Mouse (Mus musculus): ENCODE measurements around the gene Mamdc4. TPM values are rescaled to one million over a fixed set of nuclear protein-coding genes. Genes with fewer than 3 reads are reported as not detected.

The Mamdc4 gene
- polyA plus RNA-seq, 1 experiment, result 1.0 TPM

GRCm38 (mm10) chr2:25602526-25602925 lies 27.9 kb upstream of the Mamdc4 start:
- Histone ChIP-seq H3K4me1 (ENCODE audit: control insufficient read depth, insufficient read depth, low read length) (0 out of 2 replicates have a peak, but pooled peaks cover 2% of the 10 kb centered on the region), H3K4me3 (ENCODE audit: insufficient read depth, low read length) (no peak overlapping the region), H3K27ac (ENCODE audit: insufficient read depth, low read length) (no peak overlapping the region)
- TF ChIP-seq CTCF (IDR thresholded peaks at IDR 0.05; ENCODE audit: borderline replicate concordance, insufficient read depth, low read length) (no peak), POLR2A (IDR thresholded peaks at IDR 0.05; ENCODE audit: low read depth, low read length) (no peak)

GRCm38 (mm10) chr2:25600037-25600436 lies 25.4 kb upstream of the Mamdc4 start:
- H3K4me1 ChIP-seq (ENCODE audit: control insufficient read depth, insufficient read depth, low read length), result 0 out of 2 replicates have a peak, but pooled peaks cover 2% of the 10 kb centered on the region
- TF ChIP-seq POLR2A (IDR thresholded peaks at IDR 0.05; ENCODE audit: low read depth, low read length) (no peak), CTCF (IDR thresholded peaks at IDR 0.05; ENCODE audit: borderline replicate concordance, insufficient read depth, low read length) (no peak)
- no peak overlapping the region for H3K4me3 ChIP-seq (ENCODE audit: insufficient read depth, low read length)
- no peak overlapping the region for H3K27ac ChIP-seq (ENCODE audit: insufficient read depth, low read length)

DNA sequence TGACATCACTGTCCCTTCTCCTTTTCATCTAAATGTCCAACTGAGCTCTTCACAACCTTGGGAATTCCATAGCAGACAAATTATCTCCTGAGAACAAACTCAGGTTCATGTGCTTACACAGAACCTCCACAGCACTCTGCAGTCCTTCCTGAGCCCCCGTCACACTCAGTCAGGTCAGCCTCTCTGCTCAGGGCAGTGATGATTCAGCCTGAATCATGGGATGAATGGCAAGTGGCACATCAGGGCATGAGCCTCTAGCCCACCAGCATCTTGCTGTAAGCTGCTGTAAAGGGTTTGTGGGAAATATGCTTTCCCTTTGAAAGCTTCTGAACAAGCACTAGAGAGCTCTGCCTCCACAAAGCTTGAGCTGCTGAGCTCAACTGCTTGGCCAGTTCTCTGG lies 24.1 kb upstream of the Mamdc4 start:
- Histone ChIP-seq H3K4me3 (ENCODE audit: insufficient read depth, low read length) (no peak overlapping the region), H3K4me1 (ENCODE audit: control insufficient read depth, insufficient read depth, low read length) (0 out of 2 replicates have a peak, but pooled peaks cover 2% of the 10 kb centered on the region), H3K27ac (ENCODE audit: insufficient read depth, low read length) (no peak overlapping the region)
- TF ChIP-seq CTCF (IDR thresholded peaks at IDR 0.05; ENCODE audit: borderline replicate concordance, insufficient read depth, low read length) (no peak), POLR2A (IDR thresholded peaks at IDR 0.05; ENCODE audit: low read depth, low read length) (no peak)

DNA sequence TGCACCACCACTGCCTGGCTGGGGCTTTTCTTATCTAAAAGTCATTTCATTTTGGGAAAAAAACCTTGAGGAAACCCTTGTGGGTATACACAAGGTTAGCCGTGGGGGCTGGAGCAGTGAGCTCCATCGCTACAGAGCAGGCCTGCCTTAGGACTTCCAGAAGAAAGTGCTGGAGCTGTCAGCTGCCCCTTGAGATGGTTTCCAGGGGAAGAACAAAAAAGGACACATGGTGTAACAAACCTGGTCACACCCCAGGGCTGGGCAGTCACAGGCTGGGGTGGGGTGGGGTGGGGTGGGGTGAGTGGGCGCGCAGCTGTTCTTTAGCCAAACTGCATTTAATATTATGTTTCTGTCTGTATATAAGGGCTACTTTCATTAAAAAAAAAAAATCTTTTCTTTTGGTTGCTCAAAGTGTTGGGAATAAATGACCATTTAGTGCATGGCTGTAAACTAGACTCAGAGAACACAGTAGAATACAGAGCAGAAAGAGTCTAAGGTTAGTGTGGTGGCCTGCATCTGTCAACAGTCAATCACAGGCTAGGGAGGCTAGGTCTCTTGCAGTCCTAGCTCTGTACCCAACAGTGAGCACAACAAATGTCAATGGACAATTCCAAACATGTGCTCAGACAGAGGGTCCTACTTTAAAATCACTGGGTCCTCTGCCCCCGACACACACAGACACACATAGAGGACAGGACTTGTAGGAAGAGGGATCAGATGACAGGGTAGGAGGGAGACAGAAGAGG lies 22.3 kb upstream of the Mamdc4 start:
- no peak for TF ChIP-seq CTCF (IDR thresholded peaks at IDR 0.05; ENCODE audit: borderline replicate concordance, insufficient read depth, low read length)
- no peak for TF ChIP-seq POLR2A (IDR thresholded peaks at IDR 0.05; ENCODE audit: low read depth, low read length)
- H3K4me1 ChIP-seq (ENCODE audit: control insufficient read depth, insufficient read depth, low read length), result 0 out of 2 replicates have a peak, but pooled peaks cover 2% of the 10 kb centered on the region
- no peak overlapping the region for H3K4me3 ChIP-seq (ENCODE audit: insufficient read depth, low read length)
- no peak overlapping the region for H3K27ac ChIP-seq (ENCODE audit: insufficient read depth, low read length)

- no peaks in the 10 kb centered on the region for H3K4me1 ChIP-seq (ENCODE audit: control insufficient read depth, insufficient read depth, low read length)
- no peak overlapping the region for H3K4me3 ChIP-seq (ENCODE audit: insufficient read depth, low read length)
- no peak overlapping the region for H3K27ac ChIP-seq (ENCODE audit: insufficient read depth, low read length)
- TF ChIP-seq POLR2A (IDR thresholded peaks at IDR 0.05; ENCODE audit: low read depth, low read length) (no peak), CTCF (IDR thresholded peaks at IDR 0.05; ENCODE audit: borderline replicate concordance, insufficient read depth, low read length) (no peak)
Measured at GRCm38 (mm10) chr2:25591863-25592262, 17.2 kb upstream of the Mamdc4 start.

- Histone ChIP-seq H3K4me3 (ENCODE audit: insufficient read depth, low read length) (no peak overlapping the region), H3K27ac (ENCODE audit: insufficient read depth, low read length) (no peak overlapping the region), H3K4me1 (ENCODE audit: control insufficient read depth, insufficient read depth, low read length) (no peaks in the 10 kb centered on the region)
- no peak for TF ChIP-seq CTCF (IDR thresholded peaks at IDR 0.05; ENCODE audit: borderline replicate concordance, insufficient read depth, low read length)
- TF ChIP-seq POLR2A (IDR thresholded peaks at IDR 0.05; ENCODE audit: low read depth, low read length), result no peak
Measured at GRCm38 (mm10) chr2:25588227-25588907, 13.7 kb upstream of the Mamdc4 start.

DNA sequence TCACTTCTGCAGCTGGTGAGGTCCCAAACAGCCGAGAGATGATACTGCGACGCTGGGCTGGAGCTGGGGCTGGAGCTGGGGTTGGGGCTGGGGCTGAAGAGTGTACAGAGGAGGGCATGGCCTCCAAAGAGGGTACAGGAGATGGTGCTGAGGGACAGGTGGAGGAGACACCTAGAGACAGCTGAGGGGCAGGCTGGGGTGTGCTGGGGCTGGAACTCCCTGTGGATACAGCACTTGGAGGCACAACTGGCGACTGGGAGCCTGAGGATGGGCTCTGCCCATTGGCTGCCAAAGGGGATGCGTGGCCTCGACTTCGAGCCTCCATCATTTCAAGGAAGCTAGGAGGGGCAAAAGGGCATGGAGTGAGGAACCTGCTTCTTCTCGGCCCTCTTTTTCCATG lies 12.6 kb upstream of the Mamdc4 start:
- no peak overlapping the region for H3K27ac ChIP-seq (ENCODE audit: insufficient read depth, low read length)
- TF ChIP-seq CTCF (IDR thresholded peaks at IDR 0.05; ENCODE audit: borderline replicate concordance, insufficient read depth, low read length) (no peak), POLR2A (IDR thresholded peaks at IDR 0.05; ENCODE audit: low read depth, low read length) (no peak)
- no peak overlapping the region for H3K4me3 ChIP-seq (ENCODE audit: insufficient read depth, low read length)
- H3K4me1 ChIP-seq (ENCODE audit: control insufficient read depth, insufficient read depth, low read length), result no peaks in the 10 kb centered on the region

GRCm38 (mm10) chr2:25585601-25586000 lies 11.0 kb upstream of the Mamdc4 start:
- TF ChIP-seq POLR2A (IDR thresholded peaks at IDR 0.05; ENCODE audit: low read depth, low read length), result no peak
- TF ChIP-seq CTCF (IDR thresholded peaks at IDR 0.05; ENCODE audit: borderline replicate concordance, insufficient read depth, low read length), result no peak
- H3K27ac ChIP-seq (ENCODE audit: insufficient read depth, low read length), result no peak overlapping the region
- H3K4me1 ChIP-seq (ENCODE audit: control insufficient read depth, insufficient read depth, low read length), result no peaks in the 10 kb centered on the region

DNA sequence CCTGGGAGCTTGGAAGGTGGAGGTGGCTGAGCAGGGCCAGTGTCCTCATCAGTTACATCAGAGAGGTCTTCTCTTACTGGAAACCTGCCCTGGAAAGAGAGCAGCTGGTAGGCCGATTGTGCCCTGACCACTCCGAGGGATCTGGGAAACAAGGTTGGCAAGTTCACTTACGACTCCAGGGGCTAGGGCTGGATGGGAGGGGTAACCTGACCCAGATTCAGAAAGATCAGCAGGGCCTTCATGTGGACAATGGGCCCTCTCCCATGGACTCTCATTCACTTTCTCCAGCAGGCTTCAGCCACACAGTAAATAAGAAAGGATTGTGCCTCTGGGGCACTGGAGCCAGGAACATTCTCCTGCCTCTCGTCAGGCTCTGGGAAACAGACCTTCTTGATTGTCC lies 10.2 kb upstream of the Mamdc4 start:
- no peak for TF ChIP-seq CTCF (IDR thresholded peaks at IDR 0.05; ENCODE audit: borderline replicate concordance, insufficient read depth, low read length)
- TF ChIP-seq POLR2A (IDR thresholded peaks at IDR 0.05; ENCODE audit: low read depth, low read length), result no peak
- H3K4me3 ChIP-seq (ENCODE audit: insufficient read depth, low read length), result no peak overlapping the region
- H3K4me1 ChIP-seq (ENCODE audit: control insufficient read depth, insufficient read depth, low read length), result no peaks in the 10 kb centered on the region
- no peak overlapping the region for H3K27ac ChIP-seq (ENCODE audit: insufficient read depth, low read length)

More at GRCm38 (mm10) chr2:25585601-25586000, 11.0 kb upstream of the Mamdc4 start:
- no peak overlapping the region for H3K4me3 ChIP-seq (ENCODE audit: insufficient read depth, low read length)

DNA sequence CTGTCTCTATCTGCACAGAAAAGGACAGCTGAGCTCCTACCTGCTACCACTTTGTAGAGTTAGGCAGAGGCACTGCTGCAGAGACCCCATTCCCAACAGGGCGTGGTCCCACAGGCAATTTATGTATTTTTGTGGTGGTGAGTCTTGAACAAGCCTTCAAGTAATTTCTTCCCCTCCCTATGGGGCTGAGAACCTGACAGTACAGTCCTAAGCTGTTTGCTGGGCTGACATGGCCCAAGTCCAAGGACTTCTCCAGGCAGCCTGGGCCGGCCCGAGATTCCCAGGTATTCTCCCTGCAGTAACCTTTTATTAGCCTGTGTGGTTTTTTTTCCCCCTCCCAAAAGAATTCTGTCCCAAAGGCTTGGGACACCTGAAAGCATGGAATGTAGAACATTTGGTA lies 9.5 kb upstream of the Mamdc4 start:
- no peak for TF ChIP-seq CTCF (IDR thresholded peaks at IDR 0.05; ENCODE audit: borderline replicate concordance, insufficient read depth, low read length)
- TF ChIP-seq POLR2A (IDR thresholded peaks at IDR 0.05; ENCODE audit: low read depth, low read length), result no peak
- H3K4me3 ChIP-seq (ENCODE audit: insufficient read depth, low read length), result no peak overlapping the region

More for the DNA sequence above, 9.5 kb upstream of the Mamdc4 start:
- no peak overlapping the region for H3K27ac ChIP-seq (ENCODE audit: insufficient read depth, low read length)
- H3K4me1 ChIP-seq (ENCODE audit: control insufficient read depth, insufficient read depth, low read length), result no peaks in the 10 kb centered on the region
